Mouse (Mus musculus): ENCODE measurements around the gene Irf1. TPM values are rescaled to one million over a fixed set of nuclear protein-coding genes. Genes with fewer than 3 reads are reported as not detected.

Gene Irf1
- polyA plus RNA-seq, 2 experiments from 2014 or later: 310 to 397 TPM

DNA sequence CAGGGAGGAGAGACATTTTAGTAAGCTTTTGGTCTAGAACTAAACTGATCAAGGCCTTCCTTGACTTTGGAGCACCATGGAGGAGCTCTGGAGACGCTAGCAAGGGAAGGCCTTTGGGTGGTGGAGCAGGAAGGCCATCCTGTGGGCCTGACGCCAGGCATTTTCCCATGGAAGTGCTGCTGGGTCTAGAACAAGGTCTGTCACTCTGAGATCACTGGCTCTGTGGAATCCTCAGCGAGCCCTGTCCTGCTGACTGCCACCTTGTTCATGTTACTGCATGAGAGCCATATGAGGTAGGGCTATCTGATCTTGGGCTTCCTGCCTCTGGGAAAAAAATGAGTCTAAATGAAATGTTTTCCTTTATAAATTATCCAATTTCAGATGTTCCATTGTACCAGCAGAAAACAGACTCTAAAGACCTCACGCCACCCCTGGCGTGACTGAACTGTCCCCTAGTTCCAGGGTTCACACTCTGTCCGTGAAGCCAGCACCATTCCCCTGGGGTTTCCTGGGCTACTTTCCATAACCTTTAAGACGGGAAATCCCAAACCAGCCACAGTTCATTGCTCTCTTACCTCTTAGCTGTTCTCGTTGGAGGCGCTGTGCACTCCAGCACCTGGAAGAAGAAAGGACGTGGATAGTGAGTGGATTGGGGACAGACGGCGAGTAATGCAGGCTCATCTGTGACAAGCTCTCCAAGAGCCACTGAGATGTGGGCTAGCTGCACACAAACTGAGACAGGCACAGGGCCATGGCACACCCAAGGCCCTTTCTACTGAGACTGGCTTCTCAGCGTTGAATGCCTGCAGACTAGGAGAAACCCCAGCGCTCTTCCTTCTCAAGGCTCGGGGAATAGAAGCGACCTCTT, 43.4 kb downstream of the Irf1 start:
- ATAC-seq: no peak

DNA sequence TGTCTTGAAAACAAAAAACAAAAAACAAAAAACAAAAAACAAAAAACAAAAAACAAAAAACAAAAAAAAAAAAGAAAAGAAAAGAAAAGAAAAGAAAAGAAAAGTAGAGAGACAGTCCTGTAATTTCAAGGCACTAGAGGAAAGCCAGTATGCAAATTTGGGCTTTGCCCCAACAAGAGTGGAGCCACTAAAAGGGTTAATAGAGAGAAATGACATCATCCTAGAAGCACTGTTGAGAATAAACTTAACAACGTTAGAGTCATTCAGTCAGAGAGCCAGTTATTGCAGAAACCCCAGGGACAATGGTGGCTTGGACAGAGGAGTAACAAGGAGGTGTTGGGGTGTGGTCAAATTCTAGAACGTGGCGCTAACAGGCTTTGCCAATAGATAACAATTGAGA, 45.0 kb downstream of the Irf1 start:
- no peak for ATAC-seq

- ATAC-seq: no peak
Measured at GRCm38 (mm10) chr11:53816841-53817375, 47.1 kb downstream of the Irf1 start.

DNA sequence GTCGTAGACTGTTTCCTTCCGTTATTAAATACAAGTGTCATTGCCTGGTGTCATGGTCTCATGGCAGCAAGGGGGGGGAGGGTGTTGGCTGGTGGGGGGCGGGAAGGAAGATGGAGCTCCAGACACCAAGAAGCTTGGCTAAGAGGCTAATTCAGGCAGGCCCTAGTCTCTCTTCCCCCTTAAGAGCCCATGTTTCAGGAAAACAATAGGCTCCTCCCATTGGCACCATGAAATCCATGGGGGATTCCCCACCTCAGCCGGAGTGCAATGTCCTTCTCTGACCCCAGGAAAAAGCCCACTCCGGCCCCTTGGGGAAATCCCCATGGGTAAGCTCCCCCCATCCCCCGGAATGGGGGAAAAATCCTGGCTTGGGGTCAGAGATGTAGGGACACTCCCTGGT, 49.0 kb downstream of the Irf1 start:
- no peak for ATAC-seq

GRCm38 (mm10) chr11:53819511-53819910, 49.7 kb downstream of the Irf1 start:
- no peak for ATAC-seq

DNA sequence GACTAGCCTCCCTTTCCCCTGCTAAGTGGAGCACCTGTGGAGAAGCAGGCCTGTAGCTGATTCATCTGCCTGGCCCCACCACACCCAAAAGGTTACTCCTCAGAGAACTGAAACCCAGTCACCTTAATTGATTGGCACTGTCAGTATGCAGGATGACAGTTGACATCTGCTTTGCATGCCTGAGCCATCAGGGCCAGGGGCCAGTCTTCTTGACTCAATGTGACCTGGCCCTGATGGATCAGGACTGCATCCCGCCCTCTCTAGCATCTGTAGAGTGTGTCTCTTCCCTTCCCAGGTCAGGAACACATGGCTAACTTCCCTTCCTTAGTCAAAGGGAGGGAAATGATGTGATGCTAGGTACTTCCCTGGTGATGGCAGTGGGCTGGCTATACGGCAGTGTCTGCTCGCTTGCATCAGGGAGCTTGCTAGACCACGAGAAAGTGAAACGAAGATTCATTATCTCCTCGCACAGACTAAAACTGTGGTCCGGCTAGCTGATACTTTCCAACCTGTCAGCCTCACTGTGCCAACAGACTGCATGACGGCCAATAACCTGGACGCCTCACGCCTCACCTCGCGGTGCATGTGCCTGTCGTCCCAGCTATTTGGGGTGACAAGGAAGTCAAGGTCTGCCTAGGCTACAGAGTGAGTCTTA, 50.8 kb downstream of the Irf1 start:
- ATAC-seq: no peak

DNA sequence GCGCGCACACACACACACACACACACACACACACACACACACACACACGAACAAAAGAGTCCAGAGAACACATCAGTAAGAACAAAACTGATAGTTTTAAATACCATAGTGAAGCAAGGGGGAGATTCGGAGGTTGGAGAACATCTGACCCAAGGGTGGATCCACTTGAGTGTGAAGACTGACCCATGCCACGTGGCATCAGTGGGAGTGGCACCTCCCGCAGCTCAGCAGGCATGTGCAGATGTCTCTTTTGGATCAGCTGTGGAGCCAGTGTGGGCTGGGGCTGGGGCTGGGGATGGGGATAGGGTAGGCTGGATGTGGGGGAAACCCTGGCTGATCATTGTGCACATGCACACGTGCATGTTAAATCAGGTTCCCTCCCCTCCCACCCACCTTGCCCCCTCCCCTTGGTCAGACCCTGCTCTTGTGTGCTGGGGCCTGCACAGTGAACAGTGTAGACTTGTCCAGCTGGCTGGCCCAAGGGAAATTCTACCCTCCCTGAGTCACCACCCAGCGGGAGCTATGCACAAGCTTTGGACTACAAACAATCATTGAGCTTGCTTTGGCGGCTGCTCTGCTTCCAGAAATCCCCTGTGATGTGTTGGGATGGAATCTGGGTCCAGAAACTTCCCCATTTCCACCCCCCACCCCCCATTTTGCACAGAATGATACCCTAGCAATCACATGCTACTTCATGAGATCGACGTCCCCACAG, 51.6 kb downstream of the Irf1 start:
- ATAC-seq: no peak

DNA sequence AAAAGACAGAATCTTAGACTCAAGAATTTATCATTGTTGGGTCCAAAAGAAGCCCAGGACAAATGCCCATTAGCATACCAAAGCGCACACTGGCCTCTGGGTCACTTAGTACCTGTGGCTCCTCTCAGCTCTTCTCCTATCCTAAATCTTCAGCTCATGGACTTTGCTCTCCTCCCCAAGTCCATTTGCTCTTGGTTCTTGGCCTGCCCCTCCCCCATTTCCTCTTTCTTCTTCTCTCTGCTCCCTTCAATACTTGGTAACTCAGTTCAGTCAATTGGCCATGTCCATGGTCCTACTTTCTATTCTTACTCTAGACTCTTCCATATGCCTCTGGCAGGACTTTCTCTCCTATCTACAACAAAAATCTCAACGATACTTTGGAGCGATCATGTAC, 52.1 kb downstream of the Irf1 start:
- ATAC-seq: no peak

- no peak for ATAC-seq
Measured at GRCm38 (mm10) chr11:53825409-53825808, 55.6 kb downstream of the Irf1 start.

Other genes with a start within 250 kb of the Irf1 start
- gene Kif3a, start 202.6 kb upstream of the Irf1 start, polyA plus RNA-seq (2017; shearing (Covaris generic)): 1 to 10 TPM; 8.1 to 8.7 TPM
- gene Il4, start 151.3 kb upstream of the Irf1 start, polyA plus RNA-seq (2017; shearing (Covaris generic)): 1 to 10 TPM; 3.1 to 4.0 TPM
- not detected for gene Il13, start 135.3 kb upstream of the Irf1 start, polyA plus RNA-seq (2017; shearing (Covaris generic))
- 10 to 100 TPM; 47.8 to 50.7 TPM for gene Rad50, start 62.7 kb upstream of the Irf1 start, polyA plus RNA-seq (2017; shearing (Covaris generic))
- not detected for gene Il5, start 49.2 kb upstream of the Irf1 start, polyA plus RNA-seq (2017; shearing (Covaris generic))
- 1 to 10 TPM; 6.1 to 9.8 TPM for gene Gm17334, start 3.2 kb downstream of the Irf1 start, polyA plus RNA-seq (2017; shearing (Covaris generic))
- gene Gm12216, start 89.2 kb downstream of the Irf1 start, polyA plus RNA-seq (2017; shearing (Covaris generic)): 10 to 100 TPM; 31.5 to 32.1 TPM
- gene Slc22a5, start 121.6 kb downstream of the Irf1 start, polyA plus RNA-seq (2017; shearing (Covaris generic)): 10 to 100 TPM; 25.9 to 29.3 TPM
- gene Slc22a21, start 210.3 kb downstream of the Irf1 start, polyA plus RNA-seq (2017; shearing (Covaris generic)): under 1 TPM in 1 of 2 experiments, not detected in 1; 0.55 TPM